Mouse (Mus musculus) v-Abl transformed pro-B cells (cell line): Measurements from ENCODE around the gene Tstd1.

ENCODE experiments used
- in situ Hi-C, 2 experiments: fragments of 400-800 bp; cut with MboI; formaldehyde crosslinking; loops; one replicate each; pipeline ENCODE4 v1.15.1; 2025; ENCODE audit not compliant: unreplicated experiment in 2 of 2

Gene Tstd1

GRCm38 (mm10) chr1:171418660-171419059 is at the start of gene Tstd1:
Tstd1 (plus strand) TSS chr1:171418872.
- in situ Hi-C loops: no loop called here

GRCm38 (mm10) chr1:171369845-171370556 is 48.7 kb upstream of the Tstd1 start, which contains the start of gene Nectin4:
Nectin4 (plus strand) TSS chr1:171370099.
- in situ Hi-C loops: loop anchor here (25.0 kb wide), 1 partner anchor 242 kb away; the partner anchor contains the start of gene Ly9 (in 2 of the 2)

- in situ Hi-C loops: loop anchor here (25.0 kb wide), 1 partner anchor 239 kb away; the partner anchor contains the start of gene Ly9 (in 2 of the 2)
These were observed 45.8 kb upstream of the Tstd1 start for GRCm38 (mm10) chr1:171372880-171373279.

- in situ Hi-C loops: loop anchor here (25.0 kb wide), 1 partner anchor 238 kb away; the partner anchor contains the start of gene Ly9 (in 2 of the 2)
These were observed 44.7 kb upstream of the Tstd1 start for GRCm38 (mm10) chr1:171373946-171374345.

- in situ Hi-C loops: no loop called here
These were observed 43.0 kb upstream of the Tstd1 start for GRCm38 (mm10) chr1:171375646-171376097.

- in situ Hi-C loops: no loop called here
These were observed 40.4 kb upstream of the Tstd1 start for GRCm38 (mm10) chr1:171378298-171378697.

- in situ Hi-C loops: no loop called here
These were observed 38.6 kb upstream of the Tstd1 start for GRCm38 (mm10) chr1:171379935-171380599.

GRCm38 (mm10) chr1:171382096-171382620 is 36.5 kb upstream of the Tstd1 start:
- in situ Hi-C loops: no loop called here

- in situ Hi-C loops: no loop called here
These were observed 34.3 kb upstream of the Tstd1 start for GRCm38 (mm10) chr1:171384361-171384760.

- in situ Hi-C loops: no loop called here
These were observed 33.5 kb upstream of the Tstd1 start for GRCm38 (mm10) chr1:171385171-171385570.

- in situ Hi-C loops: no loop called here
These were observed 31.6 kb upstream of the Tstd1 start for GRCm38 (mm10) chr1:171387099-171387498.

GRCm38 (mm10) chr1:171388376-171389102 is 30.1 kb upstream of the Tstd1 start, which contains the start of gene Arhgap30:
Arhgap30 (plus strand) TSS chr1:171388954.
- in situ Hi-C loops: no loop called here

- in situ Hi-C loops: no loop called here
These were observed 28.6 kb upstream of the Tstd1 start for GRCm38 (mm10) chr1:171390101-171390500.

- in situ Hi-C loops: no loop called here
These were observed 16.9 kb upstream of the Tstd1 start for GRCm38 (mm10) chr1:171401821-171402220.

GRCm38 (mm10) chr1:171402991-171403390 is 15.7 kb upstream of the Tstd1 start:
- in situ Hi-C loops: no loop called here

- in situ Hi-C loops: no loop called here
These were observed 11.4 kb upstream of the Tstd1 start for GRCm38 (mm10) chr1:171407263-171407662.

GRCm38 (mm10) chr1:171410231-171410630 is 8.4 kb upstream of the Tstd1 start:
- in situ Hi-C loops: no loop called here

GRCm38 (mm10) chr1:171410947-171411484 is 7.7 kb upstream of the Tstd1 start, which contains the start of gene Usf1:
Usf1 (plus strand) TSS chr1:171411313.
- in situ Hi-C loops: no loop called here

GRCm38 (mm10) chr1:171411492-171411941 is 7.2 kb upstream of the Tstd1 start:
- in situ Hi-C loops: no loop called here

- in situ Hi-C loops: no loop called here
These were observed 6.7 kb upstream of the Tstd1 start for GRCm38 (mm10) chr1:171412001-171412441.
